Mouse (Mus musculus) brown adipose tissue, adult 24 weeks (tissue): ENCODE measurements around the gene Kcnj5. TPM values are rescaled to one million over a fixed set of nuclear protein-coding genes. Genes with fewer than 3 reads are reported as not detected.

Experiments used
- H3K27ac ChIP-seq: fragments of 200-500 bp; replicated peaks from 2 replicates; pipeline ENCODE4 v1.5.1; 2012; ENCODE audit warnings: low read depth, mild to moderate bottlenecking, low read length
- H3K4me1 ChIP-seq: fragments of 200-500 bp; 2 replicates; pipeline ENCODE4 v1.6.1; 2012; ENCODE audit warnings: low read length, mixed read lengths; ENCODE audit not compliant: control insufficient read depth, insufficient read depth, insufficient read length
- H3K4me3 ChIP-seq: fragments of 200-500 bp; 2 replicates; pipeline ENCODE4 v1.5.1; 2012; ENCODE audit warnings: low read depth, mild to moderate bottlenecking, low read length, moderate library complexity; ENCODE audit not compliant: insufficient read depth
- polyA plus RNA-seq: library from polyadenylated mRNA; stranded (reverse); fragments of >200 nt; gene quantifications from 2 replicates; pipeline ENCODE4 v1.2.4, GENCODE M21; 2012; ENCODE audit not compliant: missing spikeins, insufficient read depth, insufficient read length

The Kcnj5 gene
- polyA plus RNA-seq, 1 experiment = not detected

GRCm38 (mm10) chr9:32344489-32344888 lies 339 bp upstream of the Kcnj5 start:
- Histone ChIP-seq H3K4me1 (no peaks in the 10 kb centered on the region), H3K27ac (no peak overlapping the region), H3K4me3 (no peak overlapping the region)

DNA sequence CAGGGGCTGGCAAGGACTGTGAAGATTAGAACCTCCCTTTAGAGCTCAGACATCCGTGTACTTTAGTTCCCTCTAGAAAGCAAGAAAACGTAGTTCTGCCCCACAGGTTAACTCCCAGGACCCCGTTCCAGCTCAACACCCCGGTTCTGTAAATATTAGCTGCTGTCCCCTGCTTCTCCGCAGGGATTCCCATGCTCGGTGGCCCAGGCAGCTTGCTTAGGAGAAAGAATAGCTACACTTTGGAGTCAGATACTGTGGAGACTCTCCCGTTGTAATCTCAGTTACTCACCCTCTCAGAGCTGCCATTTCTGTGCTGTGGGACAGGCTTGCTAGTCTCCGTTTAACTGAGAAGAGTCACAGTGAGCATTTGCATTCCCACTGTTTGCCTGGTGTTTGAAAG lies 1.2 kb downstream of the Kcnj5 start:
- Histone ChIP-seq H3K4me3 (no peak overlapping the region), H3K27ac (no peak overlapping the region), H3K4me1 (no peaks in the 10 kb centered on the region)

- no peak overlapping the region for H3K27ac ChIP-seq
- no peak overlapping the region for H3K4me3 ChIP-seq
- no peaks in the 10 kb centered on the region for H3K4me1 ChIP-seq
Observed at GRCm38 (mm10) chr9:32340831-32341230, 3.3 kb downstream of the Kcnj5 start.

- Histone ChIP-seq H3K4me3 (no peak overlapping the region), H3K27ac (no peak overlapping the region), H3K4me1 (no peaks in the 10 kb centered on the region)
Observed at GRCm38 (mm10) chr9:32335389-32336150, 8.6 kb downstream of the Kcnj5 start.

DNA sequence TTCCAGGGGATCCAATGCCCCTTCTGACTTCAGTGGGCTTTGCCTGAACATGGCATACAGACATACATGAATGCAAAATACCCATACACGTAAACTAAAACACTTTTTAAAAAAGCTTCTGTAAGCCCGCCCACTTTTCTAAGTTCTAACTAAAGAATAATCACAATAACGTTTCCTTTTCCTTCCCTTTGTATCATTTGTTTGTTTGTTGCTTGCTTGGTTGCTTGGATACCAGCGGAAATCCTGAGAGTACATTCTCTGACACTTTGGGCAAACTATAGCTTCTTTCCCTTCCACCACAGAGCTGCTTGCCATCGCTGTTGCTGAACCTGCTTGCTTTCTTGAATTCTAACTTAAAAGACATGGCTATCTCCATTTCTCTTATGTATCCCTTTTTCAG lies 13.0 kb downstream of the Kcnj5 start:
- Histone ChIP-seq H3K27ac (no peak overlapping the region), H3K4me3 (no peak overlapping the region), H3K4me1 (no peaks in the 10 kb centered on the region)

- Histone ChIP-seq H3K27ac (no peak overlapping the region), H3K4me1 (no peaks in the 10 kb centered on the region), H3K4me3 (no peak overlapping the region)
Observed at GRCm38 (mm10) chr9:32328777-32329176, 15.4 kb downstream of the Kcnj5 start.

DNA sequence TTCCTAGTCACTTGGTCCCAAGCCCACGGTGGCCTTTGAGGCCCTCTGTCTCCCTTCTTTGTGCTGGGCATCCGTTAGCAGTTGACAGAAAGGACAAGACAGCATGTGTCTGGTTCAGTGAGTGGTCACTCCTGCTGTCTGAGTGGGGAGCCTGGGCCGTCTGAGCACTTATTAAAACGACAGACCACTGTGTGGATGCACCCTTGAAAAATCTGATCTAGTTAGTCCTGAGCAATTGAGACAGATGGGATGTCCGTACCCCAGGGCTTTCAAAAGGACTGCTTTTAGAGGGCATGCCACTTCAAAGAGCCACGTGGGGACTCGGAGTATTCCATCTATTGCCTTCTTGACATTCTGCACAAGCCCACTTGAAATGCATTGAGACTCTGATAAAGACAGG lies 20.5 kb downstream of the Kcnj5 start:
- Histone ChIP-seq H3K27ac (no peak overlapping the region), H3K4me3 (no peak overlapping the region), H3K4me1 (peaks cover 3% of the 10 kb centered on the region)

GRCm38 (mm10) chr9:32320167-32320566 lies 24.0 kb downstream of the Kcnj5 start:
- H3K27ac ChIP-seq = no peak overlapping the region
- no peak overlapping the region for H3K4me3 ChIP-seq
- peaks cover 3% of the 10 kb centered on the region for H3K4me1 ChIP-seq

DNA sequence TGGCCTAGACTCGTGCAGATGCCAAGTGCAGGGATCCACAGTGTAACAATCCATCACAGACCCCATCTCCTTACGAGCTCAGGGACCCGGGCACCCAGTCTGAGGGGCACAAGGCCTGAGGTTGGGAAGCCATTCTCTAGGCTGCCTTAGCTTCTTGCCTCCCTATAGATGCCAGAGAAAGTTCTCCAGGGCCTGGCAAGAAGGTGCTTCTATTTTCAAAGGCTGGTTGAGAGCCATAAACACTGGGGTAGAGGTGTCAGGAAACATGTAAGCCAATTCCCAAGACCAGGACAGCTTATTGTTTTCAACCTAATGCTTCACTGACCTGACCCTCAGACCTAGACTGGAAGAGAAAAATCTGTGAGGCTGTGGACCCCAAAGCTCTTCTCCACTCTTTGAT lies 28.2 kb downstream of the Kcnj5 start:
- Histone ChIP-seq H3K4me1 (peaks cover 3% of the 10 kb centered on the region), H3K4me3 (no peak overlapping the region), H3K27ac (no peak overlapping the region)

GRCm38 (mm10) chr9:32314071-32314470 lies 30.1 kb downstream of the Kcnj5 start:
- H3K27ac ChIP-seq = no peak overlapping the region
- peaks cover 3% of the 10 kb centered on the region; the same call in 1 of the 2 replicates for H3K4me1 ChIP-seq
- H3K4me3 ChIP-seq = no peak overlapping the region

- H3K4me3 ChIP-seq = no peak overlapping the region
- H3K4me1 ChIP-seq = no peaks in the 10 kb centered on the region
- H3K27ac ChIP-seq = no peak overlapping the region
Observed at GRCm38 (mm10) chr9:32312208-32312607, 31.9 kb downstream of the Kcnj5 start.

GRCm38 (mm10) chr9:32311786-32312185 lies 32.4 kb downstream of the Kcnj5 start:
- no peak overlapping the region for H3K4me3 ChIP-seq
- H3K27ac ChIP-seq = no peak overlapping the region
- H3K4me1 ChIP-seq = no peaks in the 10 kb centered on the region

- Histone ChIP-seq H3K4me1 (no peaks in the 10 kb centered on the region), H3K27ac (no peak overlapping the region), H3K4me3 (no peak overlapping the region)
Observed at GRCm38 (mm10) chr9:32302501-32303150, 41.5 kb downstream of the Kcnj5 start.

- peaks cover 2% of the 10 kb centered on the region; the same call in 1 of the 2 replicates for H3K4me1 ChIP-seq
- H3K27ac ChIP-seq = no peak overlapping the region
- H3K4me3 ChIP-seq = no peak overlapping the region
Observed at GRCm38 (mm10) chr9:32295061-32295800, 48.9 kb downstream of the Kcnj5 start.

DNA sequence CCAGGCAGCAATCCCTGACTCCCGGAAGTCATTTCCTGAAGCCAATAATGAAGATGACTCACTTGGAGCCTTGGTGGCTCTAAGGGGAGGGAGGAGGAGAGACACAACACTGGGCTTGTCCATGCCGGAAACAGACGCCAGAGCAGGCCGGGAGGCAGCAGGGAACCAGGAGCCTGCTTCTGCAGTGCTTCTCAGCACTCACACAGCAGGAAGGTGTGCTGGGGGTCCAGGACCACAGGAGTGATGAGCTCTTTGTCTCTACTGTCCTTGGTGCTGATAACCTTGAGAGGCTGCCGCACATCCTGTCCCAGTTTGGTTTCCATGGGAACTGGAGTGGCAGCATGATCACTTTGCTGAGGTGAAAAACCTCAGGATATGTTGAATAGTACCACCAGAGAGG lies 51.5 kb downstream of the Kcnj5 start:
- Histone ChIP-seq H3K4me1 (peaks cover 2% of the 10 kb centered on the region; the same call in 1 of the 2 replicates), H3K4me3 (no peak overlapping the region), H3K27ac (no peak overlapping the region)
